Mouse (Mus musculus): Measurements from ENCODE around the gene Mycbp2.

Mycbp2 gene

GRCm38 (mm10) chr14:103258745-103259144, 87.9 kb downstream of the Mycbp2 start:
- no peak for DNase-seq

GRCm38 (mm10) chr14:103256866-103257265, 89.7 kb downstream of the Mycbp2 start:
- no peak for DNase-seq

GRCm38 (mm10) chr14:103254311-103254710, 92.3 kb downstream of the Mycbp2 start:
- DNase-seq: peak; percentile 24 to 33

- no peak for DNase-seq
Measured at GRCm38 (mm10) chr14:103242020-103242419, 104.6 kb downstream of the Mycbp2 start.

GRCm38 (mm10) chr14:103234770-103235169, 111.8 kb downstream of the Mycbp2 start:
- no peak for DNase-seq

- no peak for DNase-seq
Measured at GRCm38 (mm10) chr14:103233640-103234593, 112.7 kb downstream of the Mycbp2 start.

GRCm38 (mm10) chr14:103222356-103222755, 124.3 kb downstream of the Mycbp2 start:
- DNase-seq: peak; percentile 25 to 32

- DNase-seq: peak in 1 of 2 experiments; percentile 24
Measured at GRCm38 (mm10) chr14:103221751-103222150, 124.9 kb downstream of the Mycbp2 start.

- DNase-seq: no peak
Measured at GRCm38 (mm10) chr14:103216331-103216730, 130.3 kb downstream of the Mycbp2 start.

- DNase-seq: no peak
Measured at GRCm38 (mm10) chr14:103186658-103187057, 160.0 kb downstream of the Mycbp2 start.

- DNase-seq: peak; percentile 18 to 19
Measured at GRCm38 (mm10) chr14:103186076-103186475, 160.5 kb downstream of the Mycbp2 start.

- DNase-seq: no peak
Measured at GRCm38 (mm10) chr14:103180096-103180495, 166.5 kb downstream of the Mycbp2 start.

GRCm38 (mm10) chr14:103162923-103163322, 183.7 kb downstream of the Mycbp2 start:
- no peak for DNase-seq

- no peak for DNase-seq
Measured at GRCm38 (mm10) chr14:103155685-103156084, 190.9 kb downstream of the Mycbp2 start.

- no peak for DNase-seq
Measured at GRCm38 (mm10) chr14:103150139-103150538, 196.5 kb downstream of the Mycbp2 start.

- peak; percentile 30 to 33 for DNase-seq
Measured at GRCm38 (mm10) chr14:103131991-103132390, 214.6 kb downstream of the Mycbp2 start.

GRCm38 (mm10) chr14:103125756-103126155, 220.9 kb downstream of the Mycbp2 start:
- DNase-seq: no peak

GRCm38 (mm10) chr14:103114994-103115670, 231.5 kb downstream of the Mycbp2 start:
- DNase-seq: no peak

- no peak for DNase-seq
Measured at GRCm38 (mm10) chr14:103112606-103113363, 233.8 kb downstream of the Mycbp2 start.

- no peak for DNase-seq
Measured at GRCm38 (mm10) chr14:103109971-103110370, 236.6 kb downstream of the Mycbp2 start.

- no peak for DNase-seq
Measured at GRCm38 (mm10) chr14:103106301-103106700, 240.3 kb downstream of the Mycbp2 start.

- DNase-seq: no peak
Measured at GRCm38 (mm10) chr14:103102731-103103335, 243.8 kb downstream of the Mycbp2 start.

GRCm38 (mm10) chr14:103102246-103102645, 244.4 kb downstream of the Mycbp2 start:
- no peak for DNase-seq
